Mouse (Mus musculus): ENCODE measurements around the gene Ak4.

- no peak for TF ChIP-seq CTCF (IDR thresholded peaks at IDR 0.05; ENCODE audit: borderline replicate concordance, control insufficient read depth, extremely low read depth, insufficient read depth, low read length, poor library complexity)
- no peak for TF ChIP-seq POLR2A (IDR thresholded peaks at IDR 0.05; ENCODE audit: control insufficient read depth, extremely low read depth, insufficient read depth, low read length, poor library complexity)
Measured at GRCm38 (mm10) chr4:101425119-101425518, 6.0 kb downstream of the Ak4 start.

Data from thymus, adult 2 months (tissue).